Mouse (Mus musculus) retina, postnatal 7 days (tissue): ENCODE data around the gene Vmn2r14.
"Not testable (repeated sequence)": the region's sequence is repeated elsewhere in the genome, so short reads cannot be mapped to it uniquely, and the experiment has no call there.

ENCODE experiments used
- DNase-seq: peaks from one replicate; pipeline ENCODE4 v3.0.0-alpha.2; 2012; ENCODE audit warnings: low read depth, low spot score

The Vmn2r14 gene

DNA sequence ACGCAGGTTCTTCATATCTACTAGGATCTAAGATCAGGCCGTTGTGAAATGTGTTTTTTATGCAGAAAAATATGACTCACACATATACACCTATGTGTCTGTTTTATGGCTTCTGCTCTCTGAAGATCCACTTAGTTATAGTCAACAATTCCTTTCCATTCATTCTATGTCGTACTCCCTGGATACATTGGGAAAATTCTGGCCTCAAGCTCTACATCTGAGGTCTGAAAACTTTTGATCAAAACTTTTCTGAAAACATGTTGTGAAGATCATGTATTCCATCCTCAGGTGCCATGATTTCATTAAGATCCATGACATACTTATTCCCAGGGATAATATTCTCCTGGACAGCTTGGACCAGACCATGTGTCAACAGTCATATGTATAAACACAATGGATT lies at the start of gene Vmn2r14:
Gene Vmn2r14, minus strand, starts transcription at position 101 of the 400 bp plus-strand sequence.
- DNase-seq, result no peak

DNA sequence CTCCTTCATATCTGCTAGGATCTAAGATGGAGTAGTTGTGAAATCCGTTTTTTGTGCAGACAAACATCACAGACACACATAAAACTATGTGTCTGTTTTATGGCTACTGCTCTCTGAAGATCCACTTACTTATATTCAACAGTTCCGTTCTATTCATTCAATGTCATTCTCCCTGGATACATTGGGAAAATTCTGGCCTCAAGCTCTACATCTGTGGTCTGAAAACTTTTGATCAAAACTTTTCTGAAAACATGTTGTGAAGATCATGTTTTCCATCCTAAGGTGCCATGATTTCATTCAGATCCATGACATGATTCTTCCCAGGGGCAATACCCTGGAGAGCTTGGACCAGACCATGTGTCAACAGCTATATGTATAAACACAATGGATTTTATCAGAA lies 32.4 kb downstream of the Vmn2r14 start, which contains the start of gene Vmn2r13:
Gene Vmn2r13, minus strand, starts transcription at position 101 of the 400 bp plus-strand sequence.
- DNase-seq, result not testable (repeated sequence)

DNA sequence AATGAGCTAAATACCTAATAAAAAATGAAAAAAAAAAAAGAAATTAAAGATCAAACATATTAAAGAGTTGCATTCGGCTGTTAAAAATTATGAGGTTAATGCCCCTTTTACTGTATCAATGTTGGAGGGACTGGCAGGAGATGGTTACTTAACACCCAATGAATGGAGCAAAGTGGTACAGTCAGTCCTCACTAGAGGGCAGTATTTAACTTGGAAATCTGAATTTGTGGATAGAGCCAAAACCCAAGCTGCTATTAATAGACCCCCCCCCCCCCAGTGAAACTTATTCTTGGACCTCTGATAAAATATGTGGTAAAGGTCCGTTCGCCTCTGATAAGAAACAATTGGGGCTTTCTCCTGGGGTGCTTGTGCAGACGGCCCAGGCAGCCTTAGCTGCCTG lies 57.7 kb downstream of the Vmn2r14 start:
- DNase-seq, result not testable (repeated sequence)
